Mouse (Mus musculus) cortical plate, adult 2 months (tissue): Measurements from ENCODE around the gene Nrip1.

ENCODE experiments used
- CTCF ChIP-seq: fragments of 200-500 bp; IDR thresholded peaks from 2 replicates; pipeline ENCODE4 v1.5.1; 2011; ENCODE audit warnings: mild to moderate bottlenecking, control low read depth, low read length; ENCODE audit not compliant: insufficient read depth; ENCODE audit errors: extremely low read depth
- POLR2A ChIP-seq: fragments of 200-500 bp; IDR thresholded peaks from 2 replicates; pipeline ENCODE4 v1.6.1; 2011; ENCODE audit warnings: mild to moderate bottlenecking, low read length, control low read depth; ENCODE audit not compliant: insufficient read depth; ENCODE audit errors: extremely low read depth

DNA sequence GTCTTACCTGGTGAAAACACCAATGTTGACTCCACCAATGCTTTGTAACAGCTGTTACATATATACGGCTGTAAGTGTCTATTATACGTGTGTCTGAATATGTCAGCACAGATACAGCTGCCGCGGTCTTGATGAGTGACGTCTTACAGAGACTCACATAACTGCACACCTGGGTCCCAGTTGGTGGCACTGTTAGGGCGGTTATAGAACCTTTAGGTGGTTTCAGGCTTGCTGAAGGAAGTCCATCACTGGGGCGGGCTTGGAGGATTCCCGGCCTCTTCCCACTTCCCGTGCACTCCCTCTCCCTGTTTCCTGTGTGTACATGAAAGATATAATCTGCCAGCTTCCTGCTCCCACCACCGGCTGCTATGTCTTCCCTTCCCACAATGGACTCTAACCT, 34.4 kb downstream of the Nrip1 start:
- TF ChIP-seq POLR2A (no peak), CTCF (no peak)
